Mouse (Mus musculus) heart, postnatal 0 days (tissue): ENCODE measurements around the gene Lin7b. TPM values are rescaled to one million over a fixed set of nuclear protein-coding genes. Genes with fewer than 3 reads are reported as not detected.
A peak's percentile ranks its signal among the peaks of the same experiment; 100 is the strongest.

ENCODE experiments used
- ATAC-seq: fragments of 200-750 bp; cut with Nextera tagmentation; 2 replicates; pipeline ENCODE4 v1.8.0; 2017; ENCODE audit warnings: low read depth, moderate number of reproducible peaks, moderate library complexity; ENCODE audit not compliant: insufficient read depth
- DNase-seq: peaks from one replicate; pipeline ENCODE4 v3.0.0-alpha.2; 2016; ENCODE audit warnings: low spot score
- H3K27ac ChIP-seq: fragments of 300-500 bp; sonication (generic); 2 replicates; pipeline ENCODE4 v1.5.1; 2014; ENCODE audit warnings: low read depth, mild to moderate bottlenecking
- H3K27me3 ChIP-seq: fragments of 300-500 bp; sonication (generic); 2 replicates; pipeline ENCODE4 v1.6.1; 2014; ENCODE audit warnings: low read length, mixed read lengths; ENCODE audit not compliant: control insufficient read depth, insufficient read depth
- H3K36me3 ChIP-seq: fragments of 300-500 bp; sonication (generic); replicated peaks from 2 replicates; pipeline ENCODE4 v1.6.1; 2014; ENCODE audit warnings: low read length, mixed read lengths; ENCODE audit not compliant: control insufficient read depth, insufficient read depth
- H3K4me1 ChIP-seq: fragments of 300-500 bp; sonication (generic); 2 replicates; pipeline ENCODE4 v1.6.1; 2014; ENCODE audit warnings: antibody characterized with exemption; ENCODE audit not compliant: control insufficient read depth, insufficient read depth
- H3K4me2 ChIP-seq: fragments of 300-500 bp; sonication (generic); 2 replicates; pipeline ENCODE4 v1.6.1; 2014; ENCODE audit warnings: low read depth, mild to moderate bottlenecking, low read length, moderate library complexity
- H3K4me3 ChIP-seq: fragments of 300-500 bp; sonication (generic); 2 replicates; pipeline ENCODE4 v1.5.1; 2014; ENCODE audit warnings: low read depth, low read length
- H3K9ac ChIP-seq: fragments of 300-500 bp; sonication (generic); replicated peaks from 2 replicates; pipeline ENCODE4 v1.6.1; 2014; ENCODE audit warnings: low read depth, low read length, mixed read lengths
- H3K9me3 ChIP-seq: fragments of 300-500 bp; sonication (generic); replicated peaks from 2 replicates; pipeline ENCODE4 v1.6.1; 2016; ENCODE audit warnings: low read length; ENCODE audit not compliant: control insufficient read depth
- CTCF ChIP-seq: IDR thresholded peaks from 2 replicates; pipeline ENCODE4 v1.5.1; 2016; ENCODE audit warnings: antibody characterized with exemption, control low read depth, low read depth
- EP300 ChIP-seq: IDR thresholded peaks from 2 replicates; pipeline ENCODE4 v1.6.1; 2016; ENCODE audit warnings: antibody characterized with exemption, low read depth
- WGBS: fragments of 180-500 bp; shearing (Covaris S2); extraction: QIAGEN DNeasy Blood & Tissue Kit; methylation state at CpG from one replicate; pipeline ENCODE4 v1.1.7; 2014; 5-methylcytosine and 5-hydroxymethylcytosine counted together
- polyA plus RNA-seq: library from polyadenylated mRNA; unstranded; fragments of >200 nt; fragmentation: Nextera tagmentation; extraction: Ambion mirVana; gene quantifications from 2 replicates; pipeline ENCODE4 v1.2.1, GENCODE M21; 2015
- total RNA-seq: library from RNA; depleted of rRNA; stranded (reverse); fragments of >200 nt; gene quantifications from 2 replicates; pipeline ENCODE4 v1.2.3, GENCODE M21; 2014; ENCODE audit warnings: low replicate concordance

The Lin7b gene
- total and polyA plus RNA-seq, 2 experiments from 2014 or later: 0.46 to 2.3 TPM

DNA sequence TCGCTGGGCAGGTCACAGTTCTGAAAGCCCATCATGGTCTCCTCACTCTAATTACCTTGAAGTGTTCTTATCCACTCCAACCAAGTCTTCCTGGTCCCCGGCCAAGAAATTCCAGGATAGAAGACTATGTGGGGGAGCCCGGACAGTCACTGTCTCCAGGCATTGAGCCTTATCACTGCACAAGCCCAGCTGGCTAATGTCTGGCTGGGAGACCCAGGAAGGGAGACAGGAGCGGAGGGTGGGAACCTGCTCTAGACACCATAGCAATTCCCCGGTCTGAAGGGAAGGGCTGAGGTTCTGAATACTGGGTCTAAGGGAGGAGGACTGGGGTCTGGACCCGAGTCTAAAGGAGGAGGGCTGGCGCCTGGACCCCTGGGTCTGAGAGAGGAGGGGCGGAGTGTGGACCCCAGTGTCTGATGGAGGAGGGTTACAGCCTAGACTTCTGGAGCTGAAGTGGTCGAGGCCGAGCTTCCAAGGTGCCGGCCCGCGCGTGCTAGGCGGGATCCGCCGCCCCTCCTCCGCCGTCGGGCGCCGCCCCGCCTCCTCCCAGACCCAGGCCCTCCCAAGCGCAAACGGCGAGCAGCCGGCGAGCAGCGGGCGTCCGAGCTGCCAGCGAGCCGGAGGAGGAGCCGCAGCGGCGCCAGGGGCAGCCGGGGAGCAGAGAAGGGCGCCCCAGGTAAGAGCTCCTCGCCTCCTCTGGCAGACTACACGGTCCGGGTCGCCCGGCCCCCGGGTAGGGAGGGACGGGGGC, 42.9 kb upstream of the Lin7b start, which contains the start of gene Ntf5:
Ntf5 (plus strand) TSS at position 583 of the 751 bp plus-strand sequence.
- Histone ChIP-seq H3K4me2 (peak within 1 kb of the TSS; percentile 92), H3K36me3 (no peaks in the 10 kb centered on the region), H3K27ac (no peak within 1 kb of the TSS), H3K4me1 (peaks cover 12% of the 10 kb centered on the region; the same call in 1 of the 2 replicates), H3K9ac (no peak within 1 kb of the TSS; the same call in 1 of the 2 replicates), H3K27me3 (peaks cover 91% of the 10 kb centered on the region), H3K4me3 (peak within 1 kb of the TSS; percentile 56), H3K9me3 (no peaks in the 10 kb centered on the region)
- TF ChIP-seq CTCF: no peak
- TF ChIP-seq EP300: no peak
- 2% methylated on average over 44 of the region's 45 CpGs for WGBS
- DNase-seq (no peak), ATAC-seq (peak; percentile 30)

DNA sequence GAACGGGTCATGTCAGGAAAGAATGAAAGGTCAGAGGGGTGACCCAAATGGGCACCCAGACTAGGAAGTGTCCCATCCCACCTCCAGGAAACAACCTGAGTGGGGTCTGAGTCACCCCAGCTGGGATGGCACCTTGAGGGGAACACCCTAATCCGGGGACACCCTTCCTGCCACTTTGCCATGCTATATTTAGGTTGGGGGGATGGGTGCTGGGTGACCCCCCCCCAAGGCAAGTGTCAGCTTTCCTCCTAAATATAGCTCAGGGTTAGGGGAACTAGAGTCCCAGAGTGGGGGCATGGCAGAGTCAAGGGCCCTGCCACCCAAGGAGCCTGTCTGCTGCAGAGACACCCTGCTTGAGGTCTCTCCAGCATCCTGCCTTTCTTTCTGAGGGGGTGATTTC, 42.0 kb upstream of the Lin7b start:
- no peak for TF ChIP-seq CTCF
- no peak for TF ChIP-seq EP300
- 45% methylated on average over 2 of the region's 2 CpGs for WGBS
- no peak overlapping the region for H3K4me2 ChIP-seq
- H3K27me3 ChIP-seq: peaks cover 91% of the 10 kb centered on the region
- H3K4me1 ChIP-seq: peaks cover 12% of the 10 kb centered on the region; the same call in 1 of the 2 replicates
- no peaks in the 10 kb centered on the region for H3K36me3 ChIP-seq
- ATAC-seq: no peak
- no peak overlapping the region for H3K4me3 ChIP-seq
- DNase-seq: no peak
- H3K9me3 ChIP-seq: no peaks in the 10 kb centered on the region
- H3K9ac ChIP-seq: no peak overlapping the region
- H3K27ac ChIP-seq: no peak overlapping the region

DNA sequence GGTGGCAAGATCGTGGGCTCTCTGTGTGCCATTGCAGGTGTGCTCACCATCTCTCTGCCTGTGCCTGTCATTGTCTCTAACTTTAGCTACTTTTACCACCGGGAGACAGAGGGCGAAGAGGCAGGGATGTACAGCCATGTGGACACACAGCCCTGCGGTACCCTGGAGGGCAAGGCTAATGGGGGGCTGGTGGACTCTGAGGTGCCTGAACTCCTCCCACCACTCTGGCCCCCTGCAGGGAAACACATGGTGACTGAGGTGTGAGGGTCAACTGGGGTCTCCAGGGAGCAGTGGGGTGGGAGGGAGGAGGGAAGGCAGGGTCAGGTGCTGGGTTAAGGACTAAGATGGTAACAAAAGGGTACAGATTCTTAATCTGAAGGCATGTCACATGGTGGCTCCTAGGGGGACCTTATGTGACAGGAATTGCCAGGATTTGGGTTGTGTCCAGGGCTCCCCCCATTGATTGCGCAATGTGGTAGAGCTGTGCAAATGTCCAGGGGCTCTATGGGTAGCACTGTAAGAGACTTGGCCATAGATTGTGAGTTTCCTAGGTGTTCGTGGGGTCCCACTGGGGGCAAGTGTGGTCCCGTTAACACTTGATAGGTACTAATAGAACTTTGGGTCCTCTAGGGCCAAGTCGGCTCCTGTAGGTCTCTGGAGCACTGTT, 39.2 kb upstream of the Lin7b start:
- Histone ChIP-seq H3K9ac (no peak overlapping the region), H3K4me2 (no peak overlapping the region), H3K27ac (no peak overlapping the region), H3K9me3 (no peaks in the 10 kb centered on the region), H3K27me3 (peaks cover 86% of the 10 kb centered on the region), H3K4me3 (no peak overlapping the region), H3K4me1 (peaks cover 19% of the 10 kb centered on the region; the same call in 1 of the 2 replicates), H3K36me3 (no peaks in the 10 kb centered on the region)
- DNase-seq (no peak), ATAC-seq (no peak)
- no peak for TF ChIP-seq CTCF
- no peak for TF ChIP-seq EP300
- 77% methylated on average over 8 of the region's 8 CpGs for WGBS

DNA sequence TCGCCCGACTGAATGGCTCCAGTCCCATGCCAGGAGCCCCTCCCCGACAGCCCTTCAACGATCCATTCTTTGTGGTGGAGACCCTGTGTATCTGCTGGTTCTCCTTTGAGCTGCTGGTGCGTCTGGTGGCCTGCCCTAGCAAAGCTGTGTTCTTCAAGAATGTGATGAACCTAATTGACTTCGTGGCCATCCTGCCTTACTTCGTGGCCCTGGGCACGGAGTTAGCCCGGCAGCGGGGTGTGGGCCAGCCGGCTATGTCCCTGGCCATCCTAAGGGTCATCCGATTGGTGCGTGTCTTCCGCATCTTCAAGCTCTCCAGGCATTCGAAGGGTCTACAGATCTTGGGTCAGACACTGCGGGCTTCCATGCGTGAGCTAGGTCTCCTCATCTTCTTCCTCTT, 38.6 kb upstream of the Lin7b start:
- no peak for DNase-seq
- H3K27me3 ChIP-seq: peaks cover 79% of the 10 kb centered on the region
- no peak overlapping the region for H3K9ac ChIP-seq
- no peaks in the 10 kb centered on the region for H3K9me3 ChIP-seq
- H3K4me1 ChIP-seq: peaks cover 18% of the 10 kb centered on the region; the same call in 1 of the 2 replicates
- H3K4me3 ChIP-seq: no peak overlapping the region
- TF ChIP-seq CTCF (no peak), EP300 (no peak)
- ATAC-seq: no peak
- H3K27ac ChIP-seq: no peak overlapping the region
- no peak overlapping the region for H3K4me2 ChIP-seq
- WGBS: 84% methylated on average over 17 of the region's 17 CpGs
- H3K36me3 ChIP-seq: no peaks in the 10 kb centered on the region

DNA sequence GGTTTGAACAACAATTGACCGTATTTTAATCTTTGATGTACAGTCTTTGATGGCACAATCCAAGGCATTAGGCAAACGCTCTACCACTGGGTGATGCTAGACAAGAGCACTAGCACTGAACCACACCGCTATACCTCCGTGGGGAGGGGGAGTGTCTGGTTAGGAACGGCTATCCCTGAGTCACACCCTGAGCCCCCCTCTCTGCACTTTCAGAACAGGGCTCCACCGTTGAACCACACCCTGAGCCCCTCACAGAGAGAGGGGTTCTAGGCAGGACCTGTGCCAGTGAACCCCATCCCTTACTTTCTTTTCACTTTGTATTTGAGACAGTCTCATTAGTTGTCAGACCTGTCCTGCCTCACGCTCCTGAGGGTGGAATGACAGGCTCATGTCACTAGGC, 38.0 kb upstream of the Lin7b start:
- H3K4me3 ChIP-seq: no peak overlapping the region
- TF ChIP-seq EP300 (no peak), CTCF (no peak)
- ATAC-seq: no peak

More for the DNA sequence above, 38.0 kb upstream of the Lin7b start:
- H3K4me1 ChIP-seq: peaks cover 12% of the 10 kb centered on the region; the same call in 1 of the 2 replicates
- H3K9ac ChIP-seq: no peak overlapping the region
- WGBS: 69% methylated on average over 7 of the region's 7 CpGs
- H3K27ac ChIP-seq: no peak overlapping the region
- no peak for DNase-seq
- H3K27me3 ChIP-seq: peaks cover 73% of the 10 kb centered on the region
- no peaks in the 10 kb centered on the region for H3K9me3 ChIP-seq
- no peak overlapping the region for H3K4me2 ChIP-seq
- H3K36me3 ChIP-seq: no peaks in the 10 kb centered on the region
